Mouse (Mus musculus) midbrain, postnatal 0 days (tissue): ENCODE measurements around the gene Sh3kbp1. TPM values are rescaled to one million over a fixed set of nuclear protein-coding genes. Genes with fewer than 3 reads are reported as not detected.
A peak's percentile ranks its signal among the peaks of the same experiment; 100 is the strongest.

ENCODE experiments used
- ATAC-seq: fragments of 200-750 bp; cut with Nextera tagmentation; 2 replicates; pipeline ENCODE4 v1.8.0; 2017; ENCODE audit warnings: moderate number of reproducible peaks, mild to moderate bottlenecking, moderate TSS enrichment, moderate library complexity; ENCODE audit not compliant: low FRiP score
- DNase-seq: peaks from one replicate; pipeline ENCODE4 v3.0.0-alpha.2; 2015; ENCODE audit warnings: low spot score
- H3K27ac ChIP-seq: fragments of 300-500 bp; sonication (generic); 2 replicates; pipeline ENCODE4 v1.5.1; 2014; ENCODE audit warnings: low read depth, mild to moderate bottlenecking, low read length, mixed read lengths
- H3K27me3 ChIP-seq: fragments of 300-500 bp; sonication (generic); 2 replicates; pipeline ENCODE4 v1.6.1; 2014; ENCODE audit warnings: low read length, control low read depth, mixed read lengths; ENCODE audit not compliant: insufficient read depth
- H3K36me3 ChIP-seq: fragments of 300-500 bp; sonication (generic); 2 replicates; pipeline ENCODE4 v1.6.1; 2014; ENCODE audit warnings: low read length, control low read depth, mixed read lengths; ENCODE audit not compliant: insufficient read depth
- H3K4me1 ChIP-seq: fragments of 300-500 bp; sonication (generic); 2 replicates; pipeline ENCODE4 v1.6.1; 2014; ENCODE audit warnings: mild to moderate bottlenecking, control low read depth, antibody characterized with exemption, low read length, mixed read lengths; ENCODE audit not compliant: insufficient read depth
- H3K4me2 ChIP-seq: fragments of 300-500 bp; sonication (generic); 2 replicates; pipeline ENCODE4 v1.6.1; 2014; ENCODE audit warnings: low read depth, mild to moderate bottlenecking, low read length, mixed read lengths; ENCODE audit not compliant: poor library complexity, severe bottlenecking
- H3K4me3 ChIP-seq: fragments of 300-500 bp; sonication (generic); 2 replicates; pipeline ENCODE4 v1.5.1; 2014; ENCODE audit warnings: low read depth, mild to moderate bottlenecking, low read length, moderate library complexity
- H3K9ac ChIP-seq: fragments of 300-500 bp; sonication (generic); replicated peaks from 2 replicates; pipeline ENCODE4 v1.6.1; 2014; ENCODE audit warnings: mild to moderate bottlenecking, low read length, moderate library complexity, mixed read lengths; ENCODE audit not compliant: poor library complexity, severe bottlenecking
- H3K9me3 ChIP-seq: fragments of 300-500 bp; sonication (generic); 2 replicates; pipeline ENCODE4 v1.6.1; 2016; ENCODE audit warnings: low read length, control low read depth
- CTCF ChIP-seq: IDR thresholded peaks from 2 replicates; pipeline ENCODE4 v1.5.1; 2016; ENCODE audit warnings: antibody characterized with exemption, mild to moderate bottlenecking
- WGBS: fragments of 180-500 bp; shearing (Covaris S2); extraction: QIAGEN DNeasy Blood & Tissue Kit; methylation state at CpG from one replicate; pipeline ENCODE4 v1.1.7; 2014; 5-methylcytosine and 5-hydroxymethylcytosine counted together
- polyA plus RNA-seq: library from polyadenylated mRNA; unstranded; fragments of >200 nt; fragmentation: Nextera tagmentation; extraction: Ambion mirVana; gene quantifications from 2 replicates; pipeline ENCODE4 v1.2.1, GENCODE M21; 2015
- total RNA-seq: library from RNA; depleted of rRNA; stranded (reverse); fragments of >200 nt; gene quantifications from 2 replicates; pipeline ENCODE4 v1.2.3, GENCODE M21; 2014

Gene Sh3kbp1
- total and polyA plus RNA-seq, 2 experiments from 2014 or later, result 41.9 to 42.4 TPM

- Histone ChIP-seq H3K27me3 (no peaks in the 10 kb centered on the region), H3K36me3 (no peaks in the 10 kb centered on the region), H3K4me1 (no peaks in the 10 kb centered on the region), H3K4me3 (peak overlapping the region; percentile 60), H3K9ac (peak overlapping the region; percentile 55), H3K27ac (peak overlapping the region; percentile 62; the same call in 1 of the 2 replicates), H3K9me3 (no peaks in the 10 kb centered on the region), H3K4me2 (peak overlapping the region; percentile 57)
- 30% methylated on average over 10 of the region's 12 CpGs for WGBS
- TF ChIP-seq CTCF, result peak; percentile 80
- peak; percentile 64 for ATAC-seq
- DNase-seq, result peak; percentile 67
Observed at GRCm38 (mm10) chrX:159626208-159626906, 715 bp upstream of the Sh3kbp1 start.

GRCm38 (mm10) chrX:159627588-159628566 is 805 bp downstream of the Sh3kbp1 start:
- TF ChIP-seq CTCF, result no peak; the same call in 1 of the 2 replicates
- peak overlapping the region; percentile 60 for H3K4me3 ChIP-seq
- peak overlapping the region; percentile 55 for H3K27ac ChIP-seq
- H3K9ac ChIP-seq, result peak overlapping the region; percentile 55
- H3K9me3 ChIP-seq, result no peaks in the 10 kb centered on the region
- no peaks in the 10 kb centered on the region for H3K4me1 ChIP-seq
- no peaks in the 10 kb centered on the region for H3K27me3 ChIP-seq
- ATAC-seq (peak; percentile 63), DNase-seq (peak; percentile 22)
- WGBS, result 20% methylated on average over 38 of the region's 56 CpGs
- peak overlapping the region; percentile 57 for H3K4me2 ChIP-seq
- no peaks in the 10 kb centered on the region for H3K36me3 ChIP-seq

- ATAC-seq, result no peak
- Histone ChIP-seq H3K27me3 (no peaks in the 10 kb centered on the region), H3K27ac (no peak overlapping the region), H3K4me2 (peak overlapping the region; percentile 57), H3K4me3 (peak overlapping the region; percentile 60), H3K9me3 (no peaks in the 10 kb centered on the region), H3K36me3 (no peaks in the 10 kb centered on the region), H3K4me1 (no peaks in the 10 kb centered on the region), H3K9ac (peak overlapping the region; percentile 55; the same call in 1 of the 2 replicates)
- no peak for TF ChIP-seq CTCF
- 35% methylated on average over 4 of the region's 4 CpGs for WGBS
- no peak for DNase-seq
Observed at GRCm38 (mm10) chrX:159628629-159629028, 1.6 kb downstream of the Sh3kbp1 start.

- Histone ChIP-seq H3K9ac (no peak overlapping the region), H3K4me1 (no peaks in the 10 kb centered on the region), H3K4me2 (peak overlapping the region; percentile 57), H3K9me3 (no peaks in the 10 kb centered on the region), H3K27me3 (no peaks in the 10 kb centered on the region), H3K4me3 (peak overlapping the region; percentile 60), H3K36me3 (no peaks in the 10 kb centered on the region), H3K27ac (no peak overlapping the region)
- TF ChIP-seq CTCF, result no peak
- DNase-seq (no peak), ATAC-seq (no peak)
- WGBS, result 17% methylated on average over 2 of the region's 2 CpGs
Observed at GRCm38 (mm10) chrX:159629203-159629602, 2.1 kb downstream of the Sh3kbp1 start.

GRCm38 (mm10) chrX:159638500-159639227 is 11.6 kb downstream of the Sh3kbp1 start:
- H3K27me3 ChIP-seq, result no peaks in the 10 kb centered on the region
- WGBS, result 90% methylated on average over 4 of the region's 4 CpGs
- no peak overlapping the region for H3K27ac ChIP-seq
- DNase-seq, result no peak
- no peak overlapping the region for H3K4me3 ChIP-seq
- ATAC-seq, result no peak
- no peak overlapping the region for H3K4me2 ChIP-seq
- no peaks in the 10 kb centered on the region for H3K36me3 ChIP-seq
- TF ChIP-seq CTCF, result no peak
- H3K4me1 ChIP-seq, result no peaks in the 10 kb centered on the region
- H3K9me3 ChIP-seq, result no peaks in the 10 kb centered on the region
- H3K9ac ChIP-seq, result no peak overlapping the region
